Mouse (Mus musculus) CH12.LX (cell line): ENCODE measurements around the gene Nav1. TPM values are rescaled to one million over a fixed set of nuclear protein-coding genes. Genes with fewer than 3 reads are reported as not detected.

Experiments
- DNase-seq: peaks from one replicate; pipeline ENCODE4 v3.0.0-alpha.2; 2013; ENCODE audit errors: extremely low read depth
- H3K27ac ChIP-seq: 2 replicates; pipeline ENCODE4 v1.5.1; 2012; ENCODE audit warnings: low read depth, mild to moderate bottlenecking, control low read depth, moderate library complexity; ENCODE audit not compliant: insufficient read depth
- H3K27me3 ChIP-seq: replicated peaks from 2 replicates; pipeline ENCODE3; 2012; ENCODE audit warnings: inconsistent platforms
- H3K36me3 ChIP-seq, 2 experiments: replicated peaks in 1 of 2; 2 replicates each; pipeline versions ENCODE3 to v1.6.1; 2012; ENCODE audit warnings: inconsistent platforms in 1 of 2, low read length in 1 of 2, mild to moderate bottlenecking in 1 of 2, mixed read lengths in 1 of 2, moderate library complexity in 1 of 2; ENCODE audit not compliant: control insufficient read depth in 1 of 2, insufficient read depth in 1 of 2
- H3K4me1 ChIP-seq, 2 experiments: 2 replicates each; pipeline ENCODE4 v1.6.1; 2012; ENCODE audit warnings: inconsistent platforms in 1 of 2, moderate library complexity in 1 of 2; ENCODE audit not compliant: insufficient read depth in 2 of 2, control insufficient read depth in 1 of 2
- H3K4me2 ChIP-seq: 2 replicates; pipeline ENCODE4 v1.6.1; 2012; ENCODE audit warnings: low read depth, mild to moderate bottlenecking, control low read depth; ENCODE audit not compliant: poor library complexity, insufficient read depth, severe bottlenecking
- H3K4me3 ChIP-seq, 3 experiments: fragments of 150-350 bp in 1 of 3; sonication (generic) in 1 of 3; replicated peaks in 1 of 3; 2 replicates each; pipeline versions ENCODE3 to v1.5.1; 2011 to 2012; ENCODE audit warnings: low read depth in 2 of 3, low read length in 2 of 3, mild to moderate bottlenecking in 2 of 3, moderate library complexity in 2 of 3, control low read depth in 1 of 3, improper control_type of control experiment in 1 of 3, inconsistent platforms in 1 of 3, mixed read lengths in 1 of 3; ENCODE audit not compliant: poor library complexity in 1 of 3
- H3K79me2 ChIP-seq: replicated peaks from 2 replicates; pipeline ENCODE4 v1.6.1; 2012; ENCODE audit warnings: mild to moderate bottlenecking, moderate library complexity; ENCODE audit not compliant: control insufficient read depth, poor library complexity, insufficient read depth, severe bottlenecking; ENCODE audit errors: extremely low read depth
- H3K9ac ChIP-seq: 2 replicates; pipeline ENCODE4 v1.6.1; 2012; ENCODE audit warnings: low read depth, mild to moderate bottlenecking, control low read depth, moderate library complexity; ENCODE audit not compliant: insufficient read depth
- H3K9me3 ChIP-seq: replicated peaks from 2 replicates; pipeline ENCODE3; 2012; ENCODE audit warnings: low read length, inconsistent platforms, mixed read lengths
- BHLHE40 ChIP-seq: IDR thresholded peaks from 2 replicates; pipeline ENCODE4 v1.6.1; 2011; ENCODE audit warnings: mild to moderate bottlenecking, low read depth, low read length, improper control_type of control experiment
- CHD1 ChIP-seq: IDR thresholded peaks from 2 replicates; pipeline ENCODE4 v1.6.1; 2012; ENCODE audit warnings: low read depth, low read length, improper control_type of control experiment, inconsistent platforms
- CTCF ChIP-seq, 2 experiments: IDR thresholded peaks in 1 of 2; conservative IDR thresholded peaks in 1 of 2; 2 replicates each; pipeline ENCODE4 v1.5.1; 2011 to 2012; ENCODE audit warnings: low read depth in 2 of 2, low read length in 2 of 2, improper control_type of control experiment in 1 of 2, inconsistent platforms in 1 of 2, mild to moderate bottlenecking in 1 of 2, moderate library complexity in 1 of 2
- ELF1 ChIP-seq: IDR thresholded peaks from 2 replicates; pipeline ENCODE4 v1.6.1; 2014; ENCODE audit warnings: low read depth, mild to moderate bottlenecking, inconsistent platforms, low read length, improper control_type of control experiment
- EP300 ChIP-seq: IDR thresholded peaks from 2 replicates; pipeline ENCODE4 v1.6.1; 2011; ENCODE audit warnings: low read length, improper control_type of control experiment
- ETS1 ChIP-seq: conservative IDR thresholded peaks from 2 replicates; pipeline ENCODE4 v1.6.1; 2012; ENCODE audit warnings: low read depth, mild to moderate bottlenecking, inconsistent platforms, low read length, improper control_type of control experiment, moderate library complexity
- GABPA ChIP-seq: IDR thresholded peaks from 2 replicates; pipeline ENCODE4 v1.6.1; 2012; ENCODE audit warnings: low read depth, low read length, improper control_type of control experiment, inconsistent platforms; ENCODE audit not compliant: insufficient replicate concordance
- HCFC1 ChIP-seq: IDR thresholded peaks from 2 replicates; pipeline ENCODE4 v1.6.1; 2012; ENCODE audit warnings: low read depth, mild to moderate bottlenecking, inconsistent platforms, low read length, improper control_type of control experiment
- IRF4 ChIP-seq: IDR thresholded peaks from 2 replicates; pipeline ENCODE4 v1.6.1; 2014; ENCODE audit warnings: low read depth, mild to moderate bottlenecking, inconsistent platforms, low read length, improper control_type of control experiment
- MYC ChIP-seq: IDR thresholded peaks from 2 replicates; pipeline ENCODE4 v1.6.1; 2011; ENCODE audit warnings: low read depth, mild to moderate bottlenecking, improper control_type of control experiment, low read length
- NRF1 ChIP-seq: IDR thresholded peaks from 2 replicates; pipeline ENCODE4 v1.6.1; 2014; ENCODE audit warnings: low read depth, mild to moderate bottlenecking, inconsistent platforms, low read length, improper control_type of control experiment, moderate library complexity
- PAX5 ChIP-seq: IDR thresholded peaks from 2 replicates; pipeline ENCODE4 v1.6.1; 2012; ENCODE audit warnings: low read length, inconsistent platforms, mixed read lengths
- SMC3 ChIP-seq: IDR thresholded peaks from 2 replicates; pipeline ENCODE4 v1.6.1; 2011; ENCODE audit warnings: low read depth, low read length, improper control_type of control experiment
- TCF12 ChIP-seq: IDR thresholded peaks from 2 replicates; pipeline ENCODE4 v1.6.1; 2014; ENCODE audit warnings: low read depth, mild to moderate bottlenecking, inconsistent platforms, low read length, improper control_type of control experiment
- UBTF ChIP-seq: IDR thresholded peaks from 2 replicates; pipeline ENCODE4 v1.6.1; 2012; ENCODE audit warnings: low read depth, mild to moderate bottlenecking, inconsistent platforms, low read length, improper control_type of control experiment, moderate library complexity
- USF1 ChIP-seq: IDR thresholded peaks from 2 replicates; pipeline ENCODE4 v1.6.1; 2014; ENCODE audit warnings: low read depth, mild to moderate bottlenecking, inconsistent platforms, low read length, improper control_type of control experiment
- ZC3H11A ChIP-seq: IDR thresholded peaks from 2 replicates; pipeline ENCODE4 v1.6.1; 2012; ENCODE audit warnings: low read depth, mild to moderate bottlenecking, inconsistent platforms, low read length, improper control_type of control experiment
- ZKSCAN1 ChIP-seq: IDR thresholded peaks from 2 replicates; pipeline ENCODE4 v1.6.1; 2012; ENCODE audit warnings: low read depth, inconsistent platforms, low read length, improper control_type of control experiment, borderline replicate concordance
- ZMIZ1 ChIP-seq: IDR thresholded peaks from 2 replicates; pipeline ENCODE4 v1.6.1; 2012; ENCODE audit warnings: low read depth, mild to moderate bottlenecking, inconsistent platforms, low read length, improper control_type of control experiment
- ZNF384 ChIP-seq: IDR thresholded peaks from 2 replicates; pipeline ENCODE4 v1.6.1; 2012; ENCODE audit warnings: low read depth, low read length, improper control_type of control experiment, inconsistent platforms
- dilution Hi-C: fragments of 300-500 bp; cut with MboI; formaldehyde crosslinking; loops from 2 replicates; pipeline ENCODE4 v1.14.3; 2020; ENCODE audit warnings: low sequenced_read_pairs; ENCODE audit not compliant: extremely low pct_unique_long_range_greater_than_20kb, extremely low pct_ligation_motif_present
- in situ Hi-C: fragments of 300-500 bp; cut with MboI; formaldehyde crosslinking; loops from 3 replicates; pipeline ENCODE4 v1.14.3; 2019; ENCODE audit warnings: low sequenced_read_pairs, low pct_ligation_motif_present, low pct_unique_long_range_greater_than_20kb, mixed read lengths
- polyA plus RNA-seq: library from polyadenylated mRNA; unstranded; fragments of >175 nt; gene quantifications from 2 replicates; pipeline ENCODE4 v1.2.1, GENCODE M21; 2012; ENCODE audit warnings: low read depth; ENCODE audit not compliant: insufficient read length
- total RNA-seq, 2 experiments: library from RNA; depleted of rRNA; stranded (reverse); fragments of 300-350 nt in 1 of 2; fragments of >200 nt in 1 of 2; gene quantifications; 2 replicates each; pipeline ENCODE4 v1.2.3; 2012 to 2014

Gene Nav1
- total and polyA plus RNA-seq, 3 experiments: 0.21 to 0.56 TPM; not detected in 1

DNA sequence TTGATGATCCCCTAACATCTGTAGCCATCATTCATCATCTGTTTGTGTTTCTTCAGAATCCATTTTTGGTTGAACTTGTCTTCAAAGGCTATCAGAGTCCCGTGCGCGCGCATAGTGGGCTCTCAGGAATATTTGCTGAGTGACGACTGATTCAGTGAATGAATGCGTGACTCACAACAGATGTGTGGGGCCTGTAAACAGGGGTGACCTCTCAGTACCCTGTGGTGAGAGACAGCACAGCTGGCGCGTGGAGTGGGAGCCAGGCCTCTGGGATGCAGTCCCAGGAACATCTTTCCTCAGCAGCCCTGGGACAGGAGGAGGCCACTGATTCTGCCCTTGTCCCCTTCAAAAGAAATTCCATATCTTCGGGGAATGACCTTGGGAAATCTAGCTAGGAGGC lies 16.3 kb downstream of the Nav1 start:
- no peak overlapping the region for H3K27ac ChIP-seq
- peaks cover 55% of the 10 kb centered on the region for H3K27me3 ChIP-seq
- H3K4me3 ChIP-seq: no peak overlapping the region
- H3K9ac ChIP-seq: no peak overlapping the region
- no peak for DNase-seq
- dilution Hi-C loops: no loop called here
- no peaks in the 10 kb centered on the region for H3K79me2 ChIP-seq
- no peak for TF ChIP-seq HCFC1
- TF ChIP-seq ZKSCAN1: no peak
- TF ChIP-seq ELF1: no peak
- TF ChIP-seq TCF12: no peak
- TF ChIP-seq SMC3: no peak
- no peaks in the 10 kb centered on the region for H3K36me3 ChIP-seq
- in situ Hi-C loops: no loop called here
- no peak overlapping the region for H3K4me2 ChIP-seq
- no peaks in the 10 kb centered on the region for H3K9me3 ChIP-seq
- no peaks in the 10 kb centered on the region for H3K4me1 ChIP-seq

DNA sequence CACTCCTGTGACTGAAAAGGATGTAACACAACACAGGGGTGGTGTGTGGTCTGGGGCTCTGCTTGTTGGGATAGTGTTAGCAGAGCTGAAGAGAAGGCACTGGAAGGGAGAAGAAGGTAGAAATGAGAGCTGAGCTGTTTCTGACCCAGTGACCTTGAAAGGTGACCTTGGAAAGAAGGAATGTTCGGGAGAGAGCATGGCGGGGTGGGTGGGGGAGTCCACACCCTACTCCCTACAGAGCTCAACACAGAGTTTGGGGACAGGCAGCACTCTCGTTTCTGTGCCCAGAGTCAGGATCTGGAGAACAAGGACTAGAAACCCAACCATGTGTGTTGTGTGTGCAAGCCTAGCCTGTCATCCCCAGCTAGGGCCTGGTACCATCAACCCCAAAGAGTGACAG lies 18.1 kb downstream of the Nav1 start:
- Histone ChIP-seq H3K27ac (no peak overlapping the region), H3K4me1 (no peaks in the 10 kb centered on the region), H3K9me3 (no peaks in the 10 kb centered on the region), H3K4me3 (no peak overlapping the region), H3K27me3 (peaks cover 64% of the 10 kb centered on the region), H3K4me2 (no peak overlapping the region), H3K9ac (no peak overlapping the region), H3K36me3 (no peaks in the 10 kb centered on the region), H3K79me2 (no peaks in the 10 kb centered on the region)
- TF ChIP-seq BHLHE40 (no peak), ETS1 (no peak), EP300 (no peak), USF1 (no peak)
- dilution Hi-C loops (no loop called here), in situ Hi-C loops (no loop called here)
- DNase-seq: no peak

DNA sequence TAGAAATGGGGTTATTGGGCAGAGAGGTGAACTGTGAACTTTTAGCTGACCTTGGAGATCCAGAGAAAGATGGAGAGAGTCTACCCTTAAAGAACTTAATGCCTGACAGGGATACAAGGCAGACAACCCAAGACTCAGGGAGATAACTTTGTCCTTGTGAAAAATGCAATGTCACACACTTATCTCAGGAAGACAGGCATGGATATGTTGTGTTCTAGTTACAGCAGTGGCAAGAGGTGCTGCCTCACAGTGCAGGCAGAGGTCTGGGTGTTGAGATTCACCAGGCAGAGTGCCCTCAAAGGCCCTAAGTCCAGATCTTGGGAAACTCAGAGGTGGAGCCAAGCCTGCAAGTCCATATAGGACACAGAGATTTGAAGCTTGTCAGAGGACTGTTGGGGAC lies 20.2 kb downstream of the Nav1 start:
- Histone ChIP-seq H3K27ac (no peak overlapping the region), H3K36me3 (no peaks in the 10 kb centered on the region), H3K27me3 (peaks cover 75% of the 10 kb centered on the region), H3K79me2 (no peaks in the 10 kb centered on the region), H3K4me3 (no peak overlapping the region), H3K4me1 (no peaks in the 10 kb centered on the region; a peak in 1 of 4 replicates), H3K9ac (no peak overlapping the region), H3K4me2 (no peak overlapping the region), H3K9me3 (no peaks in the 10 kb centered on the region)
- in situ Hi-C loops: no loop called here
- no peak for DNase-seq
- TF ChIP-seq PAX5: no peak
- TF ChIP-seq NRF1: no peak
- no peak for TF ChIP-seq ZC3H11A
- TF ChIP-seq ELF1: no peak
- TF ChIP-seq SMC3: no peak
- no peak for TF ChIP-seq CTCF (conservative IDR thresholded peaks at IDR 0.05 in 1 of 2, IDR thresholded peaks at IDR 0.05 in 1 of 2; ENCODE audit: low read depth in 2 of 2, low read length in 2 of 2)
- no peak for TF ChIP-seq USF1
- no peak for TF ChIP-seq UBTF
- no peak for TF ChIP-seq GABPA
- no peak for TF ChIP-seq IRF4
- TF ChIP-seq ZNF384: no peak
- TF ChIP-seq ZMIZ1: no peak
- no peak for TF ChIP-seq HCFC1
- TF ChIP-seq CHD1: no peak
- no peak for TF ChIP-seq MYC
- no peak for TF ChIP-seq ETS1
- dilution Hi-C loops: no loop called here
